Mouse (Mus musculus) testis, adult 2 months (tissue): ENCODE data around the gene Nav2. TPM values are rescaled to one million over a fixed set of nuclear protein-coding genes. Genes with fewer than 3 reads are reported as not detected.

Experiments used
- H3K27ac ChIP-seq: fragments of 200-500 bp; 2 replicates; pipeline ENCODE4 v1.5.1; 2012; ENCODE audit warnings: low read depth, low read length; ENCODE audit not compliant: control insufficient read depth, insufficient read depth
- H3K27me3 ChIP-seq: fragments of 200-500 bp; 2 replicates; pipeline ENCODE4 v1.6.1; 2012; ENCODE audit warnings: mild to moderate bottlenecking, low read length, moderate library complexity; ENCODE audit not compliant: control insufficient read depth, insufficient read depth
- H3K36me3 ChIP-seq: fragments of 200-500 bp; 2 replicates; pipeline ENCODE4 v1.6.1; 2012; ENCODE audit warnings: mild to moderate bottlenecking, low read length; ENCODE audit not compliant: control insufficient read depth, insufficient read depth
- H3K4me1 ChIP-seq: fragments of 200-500 bp; 2 replicates; pipeline ENCODE4 v1.6.1; 2012; ENCODE audit warnings: low read length; ENCODE audit not compliant: control insufficient read depth, insufficient read depth
- H3K4me3 ChIP-seq: fragments of 200-500 bp; 2 replicates; pipeline ENCODE4 v1.5.1; 2012; ENCODE audit warnings: low read depth, mild to moderate bottlenecking, low read length, moderate library complexity, mixed read lengths; ENCODE audit not compliant: control insufficient read depth
- CTCF ChIP-seq: fragments of 200-500 bp; IDR thresholded peaks from 2 replicates; pipeline ENCODE4 v1.5.1; 2012; ENCODE audit warnings: low read depth, mild to moderate bottlenecking, inconsistent platforms, low read length, moderate library complexity; ENCODE audit not compliant: control insufficient read depth, insufficient read depth, insufficient replicate concordance
- POLR2A ChIP-seq: fragments of 200-500 bp; IDR thresholded peaks from 2 replicates; pipeline ENCODE4 v1.6.1; 2012; ENCODE audit warnings: low read depth, mild to moderate bottlenecking, inconsistent platforms, low read length, moderate library complexity; ENCODE audit not compliant: control insufficient read depth
- polyA plus RNA-seq: library from polyadenylated mRNA; depleted of rRNA; stranded (reverse); fragments of >200 nt; gene quantifications from 2 replicates; pipeline ENCODE4 v1.2.3, GENCODE M21; 2012

The Nav2 gene
- polyA plus RNA-seq, 1 experiment, result 20.8 TPM

DNA sequence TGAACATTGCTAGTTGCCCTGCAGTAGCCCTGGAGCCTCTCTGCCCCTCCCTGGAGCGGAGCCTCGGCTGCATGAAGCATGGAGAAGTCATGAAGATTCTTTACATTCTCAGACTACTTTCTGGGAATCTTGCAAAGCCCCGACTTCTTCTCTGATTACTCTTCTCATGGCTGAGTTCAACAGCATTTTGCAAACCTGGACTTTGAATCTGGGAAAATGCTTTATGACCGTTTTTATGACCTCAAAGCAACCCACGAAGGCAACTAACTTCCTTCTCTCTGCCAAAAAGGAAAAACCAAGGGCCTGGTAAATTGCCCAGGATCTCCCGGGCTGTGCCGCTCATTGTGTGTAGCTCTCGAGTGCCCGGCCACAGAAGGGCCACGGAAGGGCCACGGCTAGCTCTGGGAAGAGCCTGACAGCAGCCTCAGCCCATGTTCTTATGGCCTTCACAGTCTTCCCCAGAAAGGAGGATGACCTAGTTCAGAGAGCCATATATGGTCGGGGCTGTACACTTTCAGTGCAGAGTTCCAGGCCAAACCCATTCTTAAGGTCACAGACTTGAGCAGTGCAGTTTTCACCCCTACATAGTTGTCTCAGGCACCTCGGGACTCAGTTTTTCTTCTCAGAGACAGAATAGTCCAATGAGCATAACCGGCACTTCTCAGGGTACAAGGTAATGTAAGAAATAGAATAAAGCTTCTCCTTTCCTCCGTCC, 409.8 kb downstream of the Nav2 start:
- no peak overlapping the region for H3K27ac ChIP-seq
- TF ChIP-seq POLR2A (no peak), CTCF (no peak)
- no peaks in the 10 kb centered on the region for H3K36me3 ChIP-seq
- H3K4me3 ChIP-seq, result no peak overlapping the region
- no peaks in the 10 kb centered on the region for H3K27me3 ChIP-seq
- no peaks in the 10 kb centered on the region; the same call in 1 of the 2 replicates for H3K4me1 ChIP-seq

DNA sequence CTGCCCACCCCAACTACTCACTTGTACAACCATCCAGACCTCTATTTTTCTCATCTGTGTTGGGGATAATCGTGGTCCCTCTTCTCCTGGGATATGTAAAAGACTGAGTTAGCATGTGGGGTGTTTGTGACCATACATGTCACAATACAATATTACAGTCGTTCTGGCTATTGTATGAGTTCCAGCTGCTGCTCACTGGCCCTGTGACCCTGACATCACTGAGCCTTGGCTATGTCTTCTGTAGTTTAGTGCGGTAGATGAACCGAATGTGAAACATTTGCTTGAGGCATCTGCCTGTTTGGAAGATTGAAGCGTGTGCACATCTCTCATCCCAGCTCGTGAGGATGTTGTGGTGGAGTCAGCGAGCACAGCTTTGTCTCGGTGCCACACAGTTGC, 410.4 kb downstream of the Nav2 start:
- no peaks in the 10 kb centered on the region; the same call in 1 of the 2 replicates for H3K4me1 ChIP-seq
- H3K27ac ChIP-seq, result no peak overlapping the region
- H3K4me3 ChIP-seq, result no peak overlapping the region
- TF ChIP-seq POLR2A (no peak), CTCF (no peak)
- H3K27me3 ChIP-seq, result no peaks in the 10 kb centered on the region
- H3K36me3 ChIP-seq, result no peaks in the 10 kb centered on the region

DNA sequence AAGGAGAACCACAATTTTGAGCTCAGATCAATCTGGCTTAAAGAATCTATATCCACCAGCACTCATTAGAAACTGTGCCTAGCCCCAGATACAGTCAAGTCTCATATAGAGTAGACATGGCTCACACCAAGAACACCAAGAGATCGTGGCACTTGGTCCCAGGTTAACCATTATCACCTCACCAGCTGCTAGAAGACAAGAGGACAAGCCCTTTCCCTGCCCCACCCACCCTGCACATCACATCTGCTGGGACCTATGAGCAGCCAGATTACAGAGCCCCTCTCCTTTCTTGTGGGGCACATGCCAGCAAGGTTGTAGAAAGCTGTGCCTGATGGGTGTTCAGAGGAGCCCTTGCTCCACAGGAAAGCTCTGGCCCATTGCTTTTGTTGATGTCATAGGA, 411.5 kb downstream of the Nav2 start:
- H3K27ac ChIP-seq, result no peak overlapping the region
- no peaks in the 10 kb centered on the region; the same call in 1 of the 2 replicates for H3K4me1 ChIP-seq
- no peaks in the 10 kb centered on the region for H3K36me3 ChIP-seq
- no peaks in the 10 kb centered on the region for H3K27me3 ChIP-seq
- H3K4me3 ChIP-seq, result no peak overlapping the region
- TF ChIP-seq POLR2A (no peak), CTCF (no peak)

DNA sequence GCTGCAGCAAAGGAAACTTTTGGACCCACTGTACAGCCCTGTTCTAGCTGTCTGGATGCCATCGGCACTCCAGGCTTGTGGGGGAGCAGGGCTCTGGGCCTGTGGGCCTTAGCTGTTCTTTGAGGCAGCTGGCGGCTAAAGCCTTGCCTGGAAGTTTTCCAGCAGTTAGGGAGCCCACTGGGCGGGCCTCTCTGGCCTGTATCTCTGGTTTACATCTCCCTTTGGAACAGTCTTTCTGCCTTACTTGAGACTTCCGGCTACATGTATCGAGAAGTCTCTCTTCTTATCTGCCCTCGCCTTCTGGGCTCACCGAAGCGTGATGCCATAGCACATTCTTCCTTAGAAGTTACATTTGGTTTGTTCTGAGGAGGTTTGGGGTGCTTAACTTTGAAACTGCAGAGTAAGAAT, 412.6 kb downstream of the Nav2 start:
- no peak for TF ChIP-seq POLR2A
- TF ChIP-seq CTCF, result no peak
- no peaks in the 10 kb centered on the region; the same call in 1 of the 2 replicates for H3K4me1 ChIP-seq
- no peaks in the 10 kb centered on the region for H3K27me3 ChIP-seq
- no peak overlapping the region for H3K4me3 ChIP-seq
- no peaks in the 10 kb centered on the region for H3K36me3 ChIP-seq
- H3K27ac ChIP-seq, result no peak overlapping the region

DNA sequence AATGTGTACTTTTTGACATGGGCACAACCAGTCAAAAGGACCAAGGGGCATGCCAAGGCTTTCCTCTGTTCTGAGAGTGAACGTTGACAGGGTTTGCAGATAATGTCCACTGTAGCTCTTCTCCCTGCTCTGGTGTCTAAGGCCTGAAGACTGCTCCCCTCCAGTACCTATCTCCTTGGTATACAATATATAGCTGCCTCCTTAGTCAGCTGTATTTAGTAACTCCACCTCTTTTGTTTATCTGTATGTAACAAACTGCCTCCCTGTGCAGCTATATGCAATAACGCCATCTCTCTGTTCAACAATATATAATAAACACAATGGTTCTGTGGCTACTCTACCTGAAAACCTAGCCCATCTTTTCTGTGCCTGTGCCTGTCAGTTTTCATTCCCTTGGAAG, 413.7 kb downstream of the Nav2 start:
- no peaks in the 10 kb centered on the region; the same call in 1 of the 2 replicates for H3K4me1 ChIP-seq
- H3K36me3 ChIP-seq, result no peaks in the 10 kb centered on the region
- H3K27ac ChIP-seq, result no peak overlapping the region
- H3K27me3 ChIP-seq, result no peaks in the 10 kb centered on the region
- no peak overlapping the region for H3K4me3 ChIP-seq
- no peak for TF ChIP-seq POLR2A

DNA sequence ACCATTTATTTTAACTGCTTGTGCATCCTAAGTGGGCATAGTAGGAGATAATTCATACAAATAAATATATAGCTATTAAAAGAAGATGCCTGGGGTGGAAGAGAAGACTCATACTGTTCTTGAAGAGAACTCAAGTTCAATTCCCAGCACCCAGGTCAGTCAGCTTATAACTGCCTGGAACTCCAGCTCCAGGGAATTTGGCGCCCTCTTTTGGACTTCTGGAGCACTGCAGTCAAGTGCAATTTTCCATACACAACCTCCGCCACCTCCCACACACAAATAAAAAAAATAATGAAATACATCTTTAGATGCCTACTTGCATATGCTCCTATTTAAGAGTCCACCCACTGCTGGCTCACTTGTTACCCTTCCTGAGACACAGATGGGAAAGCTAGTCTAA, 416.1 kb downstream of the Nav2 start:
- TF ChIP-seq POLR2A (no peak), CTCF (peak; percentile 48; the same call in 1 of the 2 replicates)
- Histone ChIP-seq H3K27me3 (no peaks in the 10 kb centered on the region), H3K4me3 (no peak overlapping the region), H3K36me3 (no peaks in the 10 kb centered on the region), H3K4me1 (no peaks in the 10 kb centered on the region; the same call in 1 of the 2 replicates), H3K27ac (no peak overlapping the region)

DNA sequence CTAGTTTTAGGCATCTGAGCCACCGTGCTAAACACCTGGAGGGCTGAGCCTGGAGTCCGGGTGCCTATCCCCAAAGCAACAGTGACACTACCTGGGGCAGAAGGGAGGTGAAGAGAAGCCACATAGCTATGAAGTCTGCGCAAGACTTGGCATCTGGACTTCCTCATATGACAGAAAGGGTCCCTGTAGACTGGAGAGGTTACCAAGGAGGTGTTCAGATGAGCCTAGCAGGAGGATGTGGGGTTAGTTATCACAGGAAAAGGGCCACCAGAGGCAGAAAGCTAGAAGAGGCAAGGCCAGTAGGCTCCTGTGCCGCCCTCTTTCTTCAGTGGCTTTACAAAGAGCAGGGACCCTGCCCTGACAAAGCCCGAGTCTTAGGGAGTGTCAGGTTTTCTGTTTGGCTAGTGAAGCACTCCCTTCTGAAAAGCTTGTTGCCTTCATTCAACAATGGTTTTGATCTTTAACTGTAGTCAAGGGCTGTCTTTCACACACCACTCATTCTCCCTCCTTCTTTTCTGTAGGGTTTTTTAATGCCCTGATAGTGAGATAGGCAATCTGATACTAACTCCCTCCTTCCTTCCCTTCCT, 417.7 kb downstream of the Nav2 start:
- H3K27ac ChIP-seq, result no peak overlapping the region

More for the DNA sequence above, 417.7 kb downstream of the Nav2 start:
- TF ChIP-seq POLR2A (no peak), CTCF (no peak)
- Histone ChIP-seq H3K36me3 (no peaks in the 10 kb centered on the region), H3K4me3 (no peak overlapping the region), H3K4me1 (no peaks in the 10 kb centered on the region), H3K27me3 (no peaks in the 10 kb centered on the region)
